ENCODE assay signal across 8 mouse cellular contexts in the genomic region with DNA sequence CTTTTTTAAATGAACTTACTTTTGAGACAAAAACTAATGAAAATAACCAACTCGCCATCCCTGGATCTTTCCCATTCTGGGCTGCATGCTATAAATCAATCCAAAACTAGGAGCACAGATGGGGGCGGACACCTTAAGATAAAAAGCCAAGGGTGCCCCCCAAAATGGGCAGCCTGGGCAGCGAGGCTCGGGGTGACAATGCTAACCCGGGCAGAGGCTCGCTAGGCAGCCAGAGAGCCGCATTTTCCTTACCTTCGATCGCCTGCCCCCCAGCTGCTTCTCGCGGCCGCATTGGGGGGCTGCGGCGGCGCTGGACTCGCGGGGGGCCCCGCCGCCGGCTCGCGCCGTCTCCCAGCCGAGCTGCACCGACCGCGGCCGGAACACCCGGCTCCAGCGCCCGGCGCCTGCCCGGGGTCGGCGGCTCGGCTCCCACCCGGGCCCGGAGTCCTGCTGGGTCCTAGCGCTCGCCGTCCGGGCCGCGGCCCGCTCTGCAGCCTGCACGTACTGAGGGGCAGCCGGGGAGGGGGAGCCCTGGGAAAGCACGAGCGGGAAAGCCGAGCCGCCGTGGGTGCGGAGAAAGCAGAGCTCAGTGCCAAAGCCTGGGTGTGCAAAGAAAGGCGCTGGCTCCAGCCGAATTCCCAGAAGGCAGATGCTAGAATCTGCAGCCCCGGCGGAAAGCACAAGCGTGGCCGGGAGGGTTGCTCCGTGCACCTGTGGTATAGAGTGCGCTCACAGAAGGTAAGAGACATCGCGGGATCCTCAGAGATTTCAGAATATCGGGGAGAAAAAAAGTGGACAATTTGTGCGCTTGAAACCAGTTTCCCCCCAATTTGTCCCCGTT. TPM values are rescaled to one million over a fixed set of nuclear protein-coding genes. Genes with fewer than 3 reads are reported as not detected.
DNase-seq lines count a peak whose midpoint lies in the region; ATAC-seq lines count a peak whose summit lies in the region.

TSS of gene Foxn3 (minus strand) at position 364 of the 841 bp plus-strand sequence.

- peaks cover 22% of the 10 kb centered on the region for H3K4me1 ChIP-seq in hindbrain, embryonic 13.5 days (replicated peaks)

- peak within 1 kb of the TSS; percentile 90 for H3K9ac ChIP-seq in hindbrain, embryonic 13.5 days

- H3K36me3 ChIP-seq in hindbrain, embryonic 13.5 days: no peaks in the 10 kb centered on the region

- peak within 1 kb of the TSS; percentile 69 for H3K4me2 ChIP-seq in hindbrain, embryonic 13.5 days

- peak; percentile 91 for ATAC-seq in hindbrain, embryonic 13.5 days (ENCODE audit: low FRiP score)

- H3K4me3 ChIP-seq in hindbrain, embryonic 13.5 days: peak within 1 kb of the TSS; percentile 87

- peak; percentile 57 for DNase-seq in T-cell, adult 2 months (ENCODE audit: low spot score)
- DNase-seq in cerebellum, postnatal 36 days: peak; percentile 78 to 83
- DNase-seq in frontal cortex, postnatal 36 days (ENCODE audit: low spot score in 2 of 2): peak; percentile 65 to 72
- peak; percentile 29 for DNase-seq in left cerebral cortex, adult 11 months (ENCODE audit: low spot score)
- DNase-seq in lung, postnatal 36 days: peak; percentile 63
- DNase-seq in retina, postnatal 1 day: peak; percentile 88
- peak; percentile 87 for DNase-seq in thymus, postnatal 4 days

- no peaks in the 10 kb centered on the region for H3K9me3 ChIP-seq in hindbrain, embryonic 13.5 days

- under 1% methylated on average over 66 of the region's 66 CpGs for whole genome bisulfite sequencing in hindbrain, embryonic 13.5 days

- peaks cover 2% of the 10 kb centered on the region; the same call in 1 of the 2 replicates for H3K27me3 ChIP-seq in hindbrain, embryonic 13.5 days

- peak within 1 kb of the TSS; percentile 94 for H3K27ac ChIP-seq in hindbrain, embryonic 13.5 days

RNA-seq across cellular contexts. Expression of gene Foxn3, which starts in this region (rescaled TPM):
- 83.6 and 83.7 TPM in 2 replicates for polyA plus RNA-seq in hindbrain, embryonic 13.5 days (2015; fragmentation: Nextera tagmentation; extraction: Ambion mirVana)

Comparison
In these comparisons a context has a peak if more than half of its experiments do, and no peak if none do; other contexts are left out.
1. Peak in every context shown above with its lines: DNase-seq, ATAC-seq, H3K4me3 ChIP-seq and H3K27ac ChIP-seq.
2. DNase-seq: peak in every context shown above with its lines; median percentile 88 in retina, postnatal 1 day; 87 in thymus, postnatal 4 days; 80 in cerebellum, postnatal 36 days; 68 in frontal cortex, postnatal 36 days; 63 in lung, postnatal 36 days; 57 in T-cell, adult 2 months; 29 in left cerebral cortex, adult 11 months.